Mouse (Mus musculus) cerebellum, adult 2 months (tissue): ENCODE measurements around the gene Scml4. TPM values are rescaled to one million over a fixed set of nuclear protein-coding genes. Genes with fewer than 3 reads are reported as not detected.

Experiments used
- DNase-seq, 2 experiments: peaks; one replicate each; pipeline ENCODE4 v3.0.0; 2021
- H3K27ac ChIP-seq: fragments of 200-500 bp; 2 replicates; pipeline ENCODE4 v1.5.1; 2012; ENCODE audit warnings: low read length, control low read depth, inconsistent platforms; ENCODE audit not compliant: insufficient read depth
- H3K27me3 ChIP-seq: fragments of 200-500 bp; 2 replicates; pipeline ENCODE4 v1.6.1; 2012; ENCODE audit warnings: inconsistent platforms, mild to moderate bottlenecking, low read length, moderate library complexity; ENCODE audit not compliant: control insufficient read depth, insufficient read depth
- H3K4me1 ChIP-seq: fragments of 200-500 bp; 2 replicates; pipeline ENCODE4 v1.6.1; 2011; ENCODE audit warnings: low read length; ENCODE audit not compliant: control insufficient read depth, insufficient read depth
- H3K4me3 ChIP-seq: fragments of 200-500 bp; replicated peaks from 2 replicates; pipeline ENCODE3; 2011; ENCODE audit warnings: mild to moderate bottlenecking, low read depth, low read length, control low read depth; ENCODE audit not compliant: insufficient read depth
- CTCF ChIP-seq: fragments of 200-500 bp; IDR thresholded peaks from 2 replicates; pipeline ENCODE4 v1.5.1; 2011; ENCODE audit warnings: low read depth, mild to moderate bottlenecking, control low read depth, low read length, moderate library complexity, borderline replicate concordance; ENCODE audit not compliant: insufficient read depth
- POLR2A ChIP-seq: fragments of 200-500 bp; IDR thresholded peaks from 2 replicates; pipeline ENCODE4 v1.6.1; 2011; ENCODE audit warnings: low read length, control low read depth, borderline replicate concordance; ENCODE audit not compliant: insufficient read depth
- WGBS: fragments of 180-500 bp; shearing (Covaris S2); methylation state at CpG from one replicate; pipeline ENCODE4 v1.1.7; 2018; 5-methylcytosine and 5-hydroxymethylcytosine counted together
- polyA plus RNA-seq: library from polyadenylated mRNA; depleted of rRNA; stranded (reverse); fragments of >200 nt; gene quantifications from 2 replicates; pipeline ENCODE4 v1.2.3, GENCODE M21; 2012; rRNA removed

Gene Scml4
- polyA plus RNA-seq, 1 experiment: 0.82 TPM

GRCm38 (mm10) chr10:43005031-43005430, 144.9 kb downstream of the Scml4 start:
- H3K27me3 ChIP-seq: no peaks in the 10 kb centered on the region
- TF ChIP-seq CTCF (no peak), POLR2A (no peak)
- 93% methylated on average over 4 of the region's 4 CpGs for WGBS
- H3K27ac ChIP-seq: no peak overlapping the region
- H3K4me1 ChIP-seq: no peaks in the 10 kb centered on the region
- no peak for DNase-seq
- no peak overlapping the region for H3K4me3 ChIP-seq

DNA sequence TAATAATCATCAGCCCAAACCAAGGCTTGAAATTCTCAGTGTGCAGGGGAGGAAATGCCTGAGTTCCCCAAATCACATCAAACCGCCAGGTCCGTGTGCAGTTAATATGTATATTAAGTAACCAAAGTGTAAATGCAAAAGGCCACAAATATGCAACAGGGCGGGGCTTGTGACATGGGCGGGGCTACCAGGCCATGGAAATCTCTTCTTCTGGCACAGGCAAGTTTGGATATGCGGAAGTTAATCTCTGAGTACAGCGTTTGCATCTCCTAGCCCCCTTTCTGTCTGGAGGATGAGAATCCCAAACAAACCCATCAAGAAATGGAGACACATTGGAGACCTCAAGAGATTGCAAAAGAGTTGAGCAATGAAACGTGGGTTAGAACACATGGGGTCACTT, 145.5 kb downstream of the Scml4 start:
- TF ChIP-seq CTCF (no peak), POLR2A (no peak)
- Histone ChIP-seq H3K27me3 (no peaks in the 10 kb centered on the region), H3K4me3 (no peak overlapping the region), H3K27ac (no peak overlapping the region), H3K4me1 (no peaks in the 10 kb centered on the region; the same call in 1 of the 2 replicates)
- 86% methylated on average over 7 of the region's 7 CpGs for WGBS
- DNase-seq: no peak

- no peak overlapping the region for H3K27ac ChIP-seq
- H3K27me3 ChIP-seq: no peaks in the 10 kb centered on the region
- H3K4me1 ChIP-seq: no peaks in the 10 kb centered on the region; the same call in 1 of the 2 replicates
- WGBS: 68% methylated on average over 4 of the region's 4 CpGs
- DNase-seq: no peak
- TF ChIP-seq POLR2A: no peak
- TF ChIP-seq CTCF: peak; percentile 35; the same call in 1 of the 2 replicates
- H3K4me3 ChIP-seq: no peak overlapping the region
Measured at GRCm38 (mm10) chr10:43006534-43006933, 146.4 kb downstream of the Scml4 start.

GRCm38 (mm10) chr10:43008116-43008515, 147.9 kb downstream of the Scml4 start:
- Histone ChIP-seq H3K4me1 (no peaks in the 10 kb centered on the region; the same call in 1 of the 2 replicates), H3K27ac (no peak overlapping the region), H3K4me3 (no peak overlapping the region), H3K27me3 (no peaks in the 10 kb centered on the region)
- 59% methylated on average over 11 of the region's 11 CpGs for WGBS
- TF ChIP-seq CTCF (no peak), POLR2A (no peak)
- DNase-seq: no peak

Other genes starting within 250 kb of the Scml4 start
- gene Sec63, start 98.9 kb upstream of the Scml4 start, polyA plus RNA-seq: 42.4 and 46.8 TPM in 2 replicates